Mouse (Mus musculus) testis, adult 2 months (tissue): ENCODE data around the gene Itgb2.

ENCODE experiments used
- CTCF ChIP-seq: fragments of 200-500 bp; IDR thresholded peaks from 2 replicates; pipeline ENCODE4 v1.5.1; 2012; ENCODE audit warnings: low read depth, mild to moderate bottlenecking, inconsistent platforms, low read length, moderate library complexity; ENCODE audit not compliant: control insufficient read depth, insufficient read depth, insufficient replicate concordance
- POLR2A ChIP-seq: fragments of 200-500 bp; IDR thresholded peaks from 2 replicates; pipeline ENCODE4 v1.6.1; 2012; ENCODE audit warnings: low read depth, mild to moderate bottlenecking, inconsistent platforms, low read length, moderate library complexity; ENCODE audit not compliant: control insufficient read depth

- no peak for TF ChIP-seq POLR2A
- TF ChIP-seq CTCF, result no peak
Measured at GRCm38 (mm10) chr10:77561508-77561907, 31.5 kb downstream of the Itgb2 start.
